Mouse (Mus musculus) midbrain, embryonic 14.5 days (tissue): Measurements from ENCODE around the gene Mcfd2. TPM values are rescaled to one million over a fixed set of nuclear protein-coding genes. Genes with fewer than 3 reads are reported as not detected.

ENCODE experiments used
- ATAC-seq: fragments of 200-750 bp; cut with Nextera tagmentation; 2 replicates; pipeline ENCODE4 v1.8.0; 2017; ENCODE audit warnings: moderate number of reproducible peaks, moderate library complexity; ENCODE audit not compliant: low FRiP score, low TSS enrichment
- DNase-seq: peaks from one replicate; pipeline ENCODE4 v3.0.0-alpha.2; 2015
- H3K27ac ChIP-seq: fragments of 300-500 bp; sonication (generic); replicated peaks from 2 replicates; pipeline ENCODE4 v1.5.1; 2014; ENCODE audit warnings: mild to moderate bottlenecking, low read depth, low read length, moderate library complexity
- H3K27me3 ChIP-seq: fragments of 300-500 bp; sonication (generic); 2 replicates; pipeline ENCODE4 v1.6.1; 2014; ENCODE audit warnings: low read length, control low read depth, mixed read lengths; ENCODE audit not compliant: control insufficient read depth, insufficient read depth
- H3K36me3 ChIP-seq: fragments of 300-500 bp; sonication (generic); 2 replicates; pipeline ENCODE4 v1.6.1; 2014; ENCODE audit warnings: low read length, control low read depth; ENCODE audit not compliant: control insufficient read depth, insufficient read depth
- H3K4me1 ChIP-seq: fragments of 300-500 bp; sonication (generic); 2 replicates; pipeline ENCODE4 v1.6.1; 2014; ENCODE audit warnings: mild to moderate bottlenecking, antibody characterized with exemption, low read length, control low read depth; ENCODE audit not compliant: control insufficient read depth, insufficient read depth
- H3K4me2 ChIP-seq: fragments of 300-500 bp; sonication (generic); 2 replicates; pipeline ENCODE4 v1.6.1; 2014; ENCODE audit warnings: mild to moderate bottlenecking, low read length, moderate library complexity
- H3K4me3 ChIP-seq: fragments of 300-500 bp; sonication (generic); replicated peaks from 2 replicates; pipeline ENCODE4 v1.5.1; 2014; ENCODE audit warnings: low read depth, low read length
- H3K9ac ChIP-seq: fragments of 300-500 bp; sonication (generic); replicated peaks from 2 replicates; pipeline ENCODE4 v1.6.1; 2014; ENCODE audit warnings: mild to moderate bottlenecking, low read length, moderate library complexity
- H3K9me3 ChIP-seq: fragments of 300-500 bp; sonication (generic); 2 replicates; pipeline ENCODE4 v1.6.1; 2016; ENCODE audit warnings: low read length, control low read depth, mixed read lengths; ENCODE audit not compliant: control insufficient read depth
- WGBS: fragments of 180-500 bp; shearing (Covaris S2); extraction: QIAGEN DNeasy Blood & Tissue Kit; methylation state at CpG from one replicate; pipeline ENCODE4 v1.1.7; 2014; 5-methylcytosine and 5-hydroxymethylcytosine counted together
- polyA plus RNA-seq: library from polyadenylated mRNA; unstranded; fragments of >200 nt; fragmentation: Nextera tagmentation; extraction: Ambion mirVana; gene quantifications from 2 replicates; pipeline ENCODE4 v1.2.1, GENCODE M21; 2014

Gene Mcfd2
- polyA plus RNA-seq, 1 experiment from 2014 or later = 48.1 TPM

GRCm38 (mm10) chr17:87293125-87293524 is 27.4 kb upstream of the Mcfd2 start:
- no peak overlapping the region for H3K4me3 ChIP-seq
- no peaks in the 10 kb centered on the region for H3K36me3 ChIP-seq
- DNase-seq = no peak
- ATAC-seq = no peak
- 97% methylated on average over 5 of the region's 5 CpGs for whole genome bisulfite sequencing
- H3K4me2 ChIP-seq = no peak overlapping the region
- no peak overlapping the region for H3K27ac ChIP-seq
- no peak overlapping the region for H3K9ac ChIP-seq
- H3K9me3 ChIP-seq = no peaks in the 10 kb centered on the region
- H3K4me1 ChIP-seq = no peaks in the 10 kb centered on the region
- 0 out of 2 replicates have a peak, but pooled peaks cover 3% of the 10 kb centered on the region for H3K27me3 ChIP-seq

- DNase-seq (no peak), ATAC-seq (no peak)
- Histone ChIP-seq H3K9me3 (no peaks in the 10 kb centered on the region), H3K4me3 (no peak overlapping the region), H3K9ac (no peak overlapping the region), H3K27me3 (0 out of 2 replicates have a peak, but pooled peaks cover 5% of the 10 kb centered on the region), H3K27ac (no peak overlapping the region), H3K4me1 (no peaks in the 10 kb centered on the region), H3K4me2 (no peak overlapping the region), H3K36me3 (no peaks in the 10 kb centered on the region)
- 95% methylated on average over 5 of the region's 5 CpGs for WGBS
Measured at GRCm38 (mm10) chr17:87291782-87292181, 26.0 kb upstream of the Mcfd2 start.

DNA sequence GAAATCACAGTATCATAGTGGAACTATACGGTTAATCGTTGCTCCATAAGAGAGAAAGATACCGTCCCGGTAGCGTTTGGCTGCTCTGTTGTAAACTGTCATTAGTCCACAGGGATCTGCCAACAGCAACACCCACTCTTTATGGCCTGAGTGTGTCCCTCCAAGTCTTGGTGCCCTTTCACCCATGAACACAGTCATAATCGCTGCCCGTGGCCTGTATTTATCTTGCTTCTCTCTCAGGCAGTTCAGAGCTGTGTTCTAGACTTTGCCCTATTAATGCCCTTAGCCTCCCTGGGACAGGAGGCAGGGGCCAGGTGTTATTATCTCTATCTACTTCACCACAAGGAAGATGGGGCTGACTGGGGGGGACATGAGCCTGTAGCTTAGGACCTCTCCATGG is 25.3 kb upstream of the Mcfd2 start:
- ATAC-seq (no peak), DNase-seq (no peak)
- no peaks in the 10 kb centered on the region for H3K9me3 ChIP-seq
- no peaks in the 10 kb centered on the region for H3K36me3 ChIP-seq
- H3K4me2 ChIP-seq = no peak overlapping the region
- no peak overlapping the region for H3K9ac ChIP-seq
- no peak overlapping the region for H3K27ac ChIP-seq
- 0 out of 2 replicates have a peak, but pooled peaks cover 5% of the 10 kb centered on the region for H3K27me3 ChIP-seq
- H3K4me3 ChIP-seq = no peak overlapping the region
- no peaks in the 10 kb centered on the region for H3K4me1 ChIP-seq
- 93% methylated on average over 7 of the region's 7 CpGs for WGBS

- H3K36me3 ChIP-seq = no peaks in the 10 kb centered on the region
- H3K27ac ChIP-seq = no peak overlapping the region
- H3K4me1 ChIP-seq = no peaks in the 10 kb centered on the region
- H3K4me3 ChIP-seq = no peak overlapping the region
- no peak overlapping the region for H3K4me2 ChIP-seq
- H3K9ac ChIP-seq = no peak overlapping the region
- no peak for DNase-seq
- 69% methylated on average over 5 of the region's 5 CpGs for WGBS
- ATAC-seq = no peak
- peaks cover 20% of the 10 kb centered on the region for H3K27me3 ChIP-seq
- H3K9me3 ChIP-seq = no peaks in the 10 kb centered on the region
Measured at GRCm38 (mm10) chr17:87289367-87289766, 23.6 kb upstream of the Mcfd2 start.

DNA sequence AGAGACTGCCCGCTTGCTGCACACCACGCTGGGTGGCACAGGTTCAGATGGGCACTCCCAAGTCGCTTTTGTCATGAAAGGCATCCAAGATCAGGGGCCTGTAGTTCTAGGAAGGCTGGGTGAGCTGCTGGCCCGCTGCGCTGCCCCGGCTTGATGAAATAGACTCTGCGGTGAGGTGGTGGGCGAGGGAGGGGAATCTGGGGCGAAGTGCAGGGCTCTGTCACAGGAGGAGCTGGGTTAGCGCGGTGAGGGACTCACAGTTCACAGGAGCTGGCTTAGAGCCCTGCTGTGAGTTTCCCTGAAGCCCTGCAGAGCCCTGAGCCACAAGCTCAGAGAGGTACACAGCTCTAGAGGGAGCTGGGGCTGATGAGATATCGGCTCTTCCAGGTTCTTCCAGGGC is 22.4 kb upstream of the Mcfd2 start:
- 13% methylated on average over 12 of the region's 12 CpGs for WGBS
- ATAC-seq (no peak), DNase-seq (no peak)
- no peak overlapping the region for H3K27ac ChIP-seq
- no peak overlapping the region for H3K4me2 ChIP-seq
- no peaks in the 10 kb centered on the region for H3K9me3 ChIP-seq
- H3K27me3 ChIP-seq = peaks cover 25% of the 10 kb centered on the region
- H3K9ac ChIP-seq = no peak overlapping the region
- H3K36me3 ChIP-seq = no peaks in the 10 kb centered on the region
- H3K4me1 ChIP-seq = no peaks in the 10 kb centered on the region
- no peak overlapping the region for H3K4me3 ChIP-seq

- 42% methylated on average over 8 of the region's 8 CpGs for WGBS
- ATAC-seq = no peak
Measured at GRCm38 (mm10) chr17:87287197-87287777, 21.6 kb upstream of the Mcfd2 start.

GRCm38 (mm10) chr17:87286481-87287143 is 20.9 kb upstream of the Mcfd2 start:
- no peaks in the 10 kb centered on the region for H3K9me3 ChIP-seq
- 57% methylated on average over 8 of the region's 8 CpGs for WGBS
- DNase-seq = no peak
- no peak for ATAC-seq
- no peak overlapping the region for H3K9ac ChIP-seq
- H3K27ac ChIP-seq = no peak overlapping the region
- H3K36me3 ChIP-seq = no peaks in the 10 kb centered on the region
- no peak overlapping the region for H3K4me3 ChIP-seq
- peaks cover 25% of the 10 kb centered on the region for H3K27me3 ChIP-seq
- H3K4me1 ChIP-seq = peaks cover 5% of the 10 kb centered on the region; the same call in 1 of the 2 replicates
- no peak overlapping the region for H3K4me2 ChIP-seq

More at GRCm38 (mm10) chr17:87287197-87287777, 21.6 kb upstream of the Mcfd2 start:
- Histone ChIP-seq H3K27ac (no peak overlapping the region), H3K27me3 (peaks cover 25% of the 10 kb centered on the region), H3K9me3 (no peaks in the 10 kb centered on the region), H3K4me3 (no peak overlapping the region), H3K4me2 (no peak overlapping the region), H3K4me1 (no peaks in the 10 kb centered on the region), H3K36me3 (no peaks in the 10 kb centered on the region), H3K9ac (no peak overlapping the region)
- no peak for DNase-seq

- WGBS = 73% methylated on average over 23 of the region's 23 CpGs
- no peak for DNase-seq
- Histone ChIP-seq H3K27me3 (peaks cover 25% of the 10 kb centered on the region), H3K27ac (no peak overlapping the region), H3K4me1 (peaks cover 9% of the 10 kb centered on the region; the same call in 1 of the 2 replicates), H3K9me3 (no peaks in the 10 kb centered on the region), H3K4me3 (no peak overlapping the region), H3K36me3 (no peaks in the 10 kb centered on the region), H3K4me2 (no peak overlapping the region), H3K9ac (no peak overlapping the region)
- ATAC-seq = no peak
Measured at GRCm38 (mm10) chr17:87285731-87286465, 20.2 kb upstream of the Mcfd2 start.
